Mouse (Mus musculus): ENCODE measurements around the gene Gnpnat1. TPM values are rescaled to one million over a fixed set of nuclear protein-coding genes. Genes with fewer than 3 reads are reported as not detected.

The Gnpnat1 gene
- 74.7 TPM for polyA plus RNA-seq (2017; shearing (Covaris generic))

GRCm38 (mm10) chr14:45404813-45405212, at the start of gene Gnpnat1:
Gene Gnpnat1, minus strand, starts transcription at chr14:45404913.

GRCm38 (mm10) chr14:45350931-45351859, 53.5 kb downstream of the Gnpnat1 start, which contains the start of gene Styx:
Gene Styx, plus strand, starts transcription at chr14:45351093.

GRCm38 (mm10) chr14:45329589-45330181, 75.0 kb downstream of the Gnpnat1 start, which contains the start of gene Psmc6:
Gene Psmc6, plus strand, starts transcription at chr14:45329788.

Other genes starting within 250 kb of the Gnpnat1 start
- gene Gpr137c, start 185.2 kb downstream of the Gnpnat1 start, polyA plus RNA-seq (2017; shearing (Covaris generic)), result 1.8 TPM
- 16.3 TPM for gene Txndc16, start 184.6 kb downstream of the Gnpnat1 start, polyA plus RNA-seq (2017; shearing (Covaris generic))
- gene Ero1l, start 86.1 kb downstream of the Gnpnat1 start, polyA plus RNA-seq (2017; shearing (Covaris generic)), result 42.3 TPM
- 135 TPM for gene Psmc6, start 75.1 kb downstream of the Gnpnat1 start, polyA plus RNA-seq (2017; shearing (Covaris generic))
- 7.1 TPM for gene Styx, start 53.8 kb downstream of the Gnpnat1 start, polyA plus RNA-seq (2017; shearing (Covaris generic))
- 0.11 TPM for gene Fermt2, start 125.2 kb upstream of the Gnpnat1 start, polyA plus RNA-seq (2017; shearing (Covaris generic))

Data from CD4-positive, CD25-positive, alpha-beta regulatory T cell (primary cell).